Mouse (Mus musculus) liver, postnatal 0 days (tissue): ENCODE measurements at regions not wholly inside any gene's neighbourhood (a gene's known extent, or its start where the extent isn't known, plus 50 kb on each side); places are given as distances from the start of the nearest gene placed in this dataset.

Experiments
- ATAC-seq: fragments of 200-750 bp; cut with Nextera tagmentation; 2 replicates; pipeline ENCODE4 v1.8.0; 2017; ENCODE audit warnings: mild to moderate bottlenecking, moderate library complexity
- DNase-seq: peaks from one replicate; pipeline ENCODE4 v3.0.0-alpha.2; 2016
- H3K27ac ChIP-seq: fragments of 300-500 bp; sonication (generic); 2 replicates; pipeline ENCODE4 v1.5.1; 2014; ENCODE audit warnings: antibody characterized with exemption, moderate library complexity, mild to moderate bottlenecking, low read depth
- H3K27me3 ChIP-seq: fragments of 300-500 bp; sonication (generic); 2 replicates; pipeline ENCODE4 v1.6.1; 2014; ENCODE audit warnings: low read length, control low read depth, mixed read lengths; ENCODE audit not compliant: insufficient read depth
- H3K36me3 ChIP-seq: fragments of 300-500 bp; sonication (generic); replicated peaks from 2 replicates; pipeline ENCODE4 v1.6.1; 2014; ENCODE audit warnings: mild to moderate bottlenecking, control low read depth, low read length, moderate library complexity, mixed read lengths; ENCODE audit not compliant: insufficient read depth
- H3K4me1 ChIP-seq: fragments of 300-500 bp; sonication (generic); 2 replicates; pipeline ENCODE4 v1.6.1; 2014; ENCODE audit warnings: antibody characterized with exemption, mild to moderate bottlenecking, control low read depth; ENCODE audit not compliant: insufficient read depth
- H3K4me2 ChIP-seq: fragments of 300-500 bp; sonication (generic); 2 replicates; pipeline ENCODE4 v1.6.1; 2014; ENCODE audit warnings: low read depth, mild to moderate bottlenecking, low read length, moderate library complexity, mixed read lengths
- H3K4me3 ChIP-seq: fragments of 300-500 bp; sonication (generic); 2 replicates; pipeline ENCODE4 v1.5.1; 2014; ENCODE audit warnings: low read depth, low read length
- H3K9ac ChIP-seq: fragments of 300-500 bp; sonication (generic); replicated peaks from 2 replicates; pipeline ENCODE4 v1.6.1; 2014; ENCODE audit warnings: mild to moderate bottlenecking, moderate library complexity
- H3K9me3 ChIP-seq: fragments of 300-500 bp; sonication (generic); 2 replicates; pipeline ENCODE4 v1.6.1; 2016; ENCODE audit warnings: mild to moderate bottlenecking, control low read depth, low read length, mixed read lengths
- CTCF ChIP-seq: sonication (generic); IDR thresholded peaks from 2 replicates; pipeline ENCODE4 v1.5.1; 2016; ENCODE audit warnings: antibody characterized with exemption, low read depth
- EP300 ChIP-seq: IDR thresholded peaks from 2 replicates; pipeline ENCODE4 v1.6.1; 2016; ENCODE audit warnings: antibody characterized with exemption, low read depth, mild to moderate bottlenecking
- WGBS: fragments of 180-500 bp; shearing (Covaris S2); extraction: QIAGEN DNeasy Blood & Tissue Kit; methylation state at CpG from one replicate; pipeline ENCODE4 v1.1.7; 2014; ENCODE audit not compliant: insufficient replicate concordance; 5-methylcytosine and 5-hydroxymethylcytosine counted together

- ATAC-seq (no peak), DNase-seq (no peak)
- H3K4me2 ChIP-seq = no peak overlapping the region
- no peak overlapping the region for H3K4me3 ChIP-seq
- no peak for TF ChIP-seq CTCF
- no peak for TF ChIP-seq EP300
- H3K4me1 ChIP-seq = no peaks in the 10 kb centered on the region
- H3K27ac ChIP-seq = no peak overlapping the region
- no peaks in the 10 kb centered on the region for H3K9me3 ChIP-seq
- H3K27me3 ChIP-seq = no peaks in the 10 kb centered on the region
- H3K36me3 ChIP-seq = no peaks in the 10 kb centered on the region
- 68% methylated on average over 2 of the region's 2 CpGs for WGBS
- H3K9ac ChIP-seq = no peak overlapping the region
These were observed 518.2 kb upstream of the A1bg start for GRCm38 (mm10) chr15:61441012-61441411.

GRCm38 (mm10) chr15:61440284-61440683 is 517.5 kb upstream of the A1bg start:
- TF ChIP-seq EP300 (no peak), CTCF (no peak)

GRCm38 (mm10) chr15:61439623-61440170 is 516.9 kb upstream of the A1bg start:
- no peak overlapping the region for H3K4me2 ChIP-seq
- ATAC-seq = no peak
- H3K27me3 ChIP-seq = no peaks in the 10 kb centered on the region
- no peaks in the 10 kb centered on the region for H3K36me3 ChIP-seq
- no peak for DNase-seq
- no peak overlapping the region for H3K9ac ChIP-seq
- H3K4me3 ChIP-seq = no peak overlapping the region
- TF ChIP-seq CTCF (no peak; the same call in 1 of the 2 replicates), EP300 (no peak)
- 84% methylated on average over 2 of the region's 2 CpGs for WGBS
- H3K27ac ChIP-seq = no peak overlapping the region
- H3K4me1 ChIP-seq = no peaks in the 10 kb centered on the region
- H3K9me3 ChIP-seq = no peaks in the 10 kb centered on the region

More at GRCm38 (mm10) chr15:61440284-61440683, 517.5 kb upstream of the A1bg start:
- Histone ChIP-seq H3K4me2 (no peak overlapping the region), H3K4me1 (no peaks in the 10 kb centered on the region), H3K9me3 (no peaks in the 10 kb centered on the region), H3K36me3 (no peaks in the 10 kb centered on the region), H3K27ac (no peak overlapping the region), H3K4me3 (no peak overlapping the region), H3K27me3 (no peaks in the 10 kb centered on the region), H3K9ac (no peak overlapping the region)
- WGBS = 70% methylated on average over 2 of the region's 2 CpGs
- ATAC-seq (no peak), DNase-seq (no peak)

- no peak for DNase-seq
- WGBS = 62% methylated on average over 2 of the region's 2 CpGs
These were observed 506.1 kb upstream of the A1bg start for GRCm38 (mm10) chr15:61428818-61429415.

GRCm38 (mm10) chr15:61422989-61423388 is 500.2 kb upstream of the A1bg start:
- Histone ChIP-seq H3K4me1 (no peaks in the 10 kb centered on the region), H3K9me3 (no peaks in the 10 kb centered on the region), H3K36me3 (no peaks in the 10 kb centered on the region), H3K27me3 (no peaks in the 10 kb centered on the region), H3K9ac (no peak overlapping the region), H3K4me2 (no peak overlapping the region), H3K27ac (no peak overlapping the region), H3K4me3 (no peak overlapping the region)
- TF ChIP-seq CTCF (no peak), EP300 (no peak)
- no peak for DNase-seq
- ATAC-seq = no peak
- 55% methylated on average over 5 of the region's 5 CpGs for WGBS

More at GRCm38 (mm10) chr15:61428818-61429415, 506.1 kb upstream of the A1bg start:
- no peak overlapping the region for H3K4me3 ChIP-seq
- no peaks in the 10 kb centered on the region for H3K36me3 ChIP-seq
- H3K9me3 ChIP-seq = no peaks in the 10 kb centered on the region
- H3K27me3 ChIP-seq = no peaks in the 10 kb centered on the region
- no peak overlapping the region for H3K27ac ChIP-seq
- TF ChIP-seq CTCF = no peak
- TF ChIP-seq EP300 = no peak
- no peak overlapping the region for H3K9ac ChIP-seq
- no peaks in the 10 kb centered on the region for H3K4me1 ChIP-seq
- no peak for ATAC-seq
- no peak overlapping the region for H3K4me2 ChIP-seq

GRCm38 (mm10) chr15:61417506-61417905 is 494.7 kb upstream of the A1bg start:
- Histone ChIP-seq H3K4me2 (no peak overlapping the region), H3K4me1 (no peaks in the 10 kb centered on the region), H3K9me3 (no peaks in the 10 kb centered on the region), H3K9ac (no peak overlapping the region), H3K27me3 (no peaks in the 10 kb centered on the region), H3K36me3 (no peaks in the 10 kb centered on the region), H3K27ac (no peak overlapping the region), H3K4me3 (no peak overlapping the region)
- no peak for TF ChIP-seq CTCF
- no peak for TF ChIP-seq EP300
- ATAC-seq (no peak), DNase-seq (no peak)
- WGBS = 84% methylated on average over 2 of the region's 2 CpGs

GRCm38 (mm10) chr15:61416841-61417240 is 494.0 kb upstream of the A1bg start:
- Histone ChIP-seq H3K4me1 (no peaks in the 10 kb centered on the region), H3K27ac (no peak overlapping the region), H3K4me3 (no peak overlapping the region), H3K9me3 (no peaks in the 10 kb centered on the region), H3K9ac (no peak overlapping the region), H3K4me2 (no peak overlapping the region), H3K36me3 (no peaks in the 10 kb centered on the region), H3K27me3 (no peaks in the 10 kb centered on the region)
- DNase-seq (no peak), ATAC-seq (no peak)
- 82% methylated on average over 3 of the region's 3 CpGs for WGBS
- TF ChIP-seq CTCF (no peak), EP300 (no peak)
